Mouse (Mus musculus): ENCODE data around the gene Ppp1r18.

DNA sequence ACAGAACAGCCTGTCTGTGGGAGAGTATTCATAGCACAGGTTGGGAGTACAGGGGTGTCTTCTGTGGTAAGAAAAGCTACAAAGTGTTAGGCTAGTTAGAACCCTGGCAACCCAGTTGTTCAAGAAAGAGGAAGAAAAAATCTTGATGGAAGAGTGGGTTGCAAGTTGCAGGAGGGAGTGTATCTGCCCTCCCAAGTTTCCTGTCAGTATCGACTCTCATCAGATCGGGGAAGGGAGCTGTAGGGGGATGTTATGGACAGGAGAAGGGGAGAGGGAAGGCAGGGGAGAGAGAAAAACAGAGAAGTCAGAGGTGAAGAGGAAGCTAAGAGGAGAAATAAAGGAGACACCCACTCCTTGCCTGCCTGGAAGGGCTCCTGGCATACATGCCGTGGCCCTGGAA is 35.2 kb downstream of the Ppp1r18 start:
- TF ChIP-seq CTCF (IDR thresholded peaks at IDR 0.05; ENCODE audit: insufficient read depth, low read length) = no peak
- no peak for TF ChIP-seq POLR2A (IDR thresholded peaks at IDR 0.05; ENCODE audit: borderline replicate concordance, extremely low read depth, low read depth, low read length)

Measured in lung, adult 2 months (tissue).